Mouse (Mus musculus) CH12.LX (cell line): Measurements from ENCODE around the gene Nop10. TPM values are rescaled to one million over a fixed set of nuclear protein-coding genes. Genes with fewer than 3 reads are reported as not detected.

Experiments
- DNase-seq: peaks from one replicate; pipeline ENCODE4 v3.0.0-alpha.2; 2013; ENCODE audit errors: extremely low read depth
- H3K27ac ChIP-seq: 2 replicates; pipeline ENCODE4 v1.5.1; 2012; ENCODE audit warnings: low read depth, mild to moderate bottlenecking, control low read depth, moderate library complexity; ENCODE audit not compliant: insufficient read depth
- H3K27me3 ChIP-seq: replicated peaks from 2 replicates; pipeline ENCODE3; 2012; ENCODE audit warnings: inconsistent platforms
- H3K36me3 ChIP-seq, 2 experiments: replicated peaks in 1 of 2; 2 replicates each; pipeline versions ENCODE3 to v1.6.1; 2012; ENCODE audit warnings: inconsistent platforms in 1 of 2, low read length in 1 of 2, mild to moderate bottlenecking in 1 of 2, mixed read lengths in 1 of 2, moderate library complexity in 1 of 2; ENCODE audit not compliant: control insufficient read depth in 1 of 2, insufficient read depth in 1 of 2
- H3K4me1 ChIP-seq, 2 experiments: 2 replicates each; pipeline ENCODE4 v1.6.1; 2012; ENCODE audit warnings: inconsistent platforms in 1 of 2, moderate library complexity in 1 of 2; ENCODE audit not compliant: insufficient read depth in 2 of 2, control insufficient read depth in 1 of 2
- H3K4me2 ChIP-seq: 2 replicates; pipeline ENCODE4 v1.6.1; 2012; ENCODE audit warnings: low read depth, mild to moderate bottlenecking, control low read depth; ENCODE audit not compliant: poor library complexity, insufficient read depth, severe bottlenecking
- H3K4me3 ChIP-seq, 3 experiments: fragments of 150-350 bp in 1 of 3; sonication (generic) in 1 of 3; replicated peaks in 1 of 3; 2 replicates each; pipeline versions ENCODE3 to v1.5.1; 2011 to 2012; ENCODE audit warnings: low read depth in 2 of 3, low read length in 2 of 3, mild to moderate bottlenecking in 2 of 3, moderate library complexity in 2 of 3, control low read depth in 1 of 3, improper control_type of control experiment in 1 of 3, inconsistent platforms in 1 of 3, mixed read lengths in 1 of 3; ENCODE audit not compliant: poor library complexity in 1 of 3
- H3K79me2 ChIP-seq: replicated peaks from 2 replicates; pipeline ENCODE4 v1.6.1; 2012; ENCODE audit warnings: mild to moderate bottlenecking, moderate library complexity; ENCODE audit not compliant: control insufficient read depth, poor library complexity, insufficient read depth, severe bottlenecking; ENCODE audit errors: extremely low read depth
- H3K9ac ChIP-seq: 2 replicates; pipeline ENCODE4 v1.6.1; 2012; ENCODE audit warnings: low read depth, mild to moderate bottlenecking, control low read depth, moderate library complexity; ENCODE audit not compliant: insufficient read depth
- H3K9me3 ChIP-seq: replicated peaks from 2 replicates; pipeline ENCODE3; 2012; ENCODE audit warnings: low read length, inconsistent platforms, mixed read lengths
- BHLHE40 ChIP-seq: IDR thresholded peaks from 2 replicates; pipeline ENCODE4 v1.6.1; 2011; ENCODE audit warnings: mild to moderate bottlenecking, low read depth, low read length, improper control_type of control experiment
- CHD1 ChIP-seq: IDR thresholded peaks from 2 replicates; pipeline ENCODE4 v1.6.1; 2012; ENCODE audit warnings: low read depth, low read length, improper control_type of control experiment, inconsistent platforms
- CTCF ChIP-seq, 2 experiments: IDR thresholded peaks in 1 of 2; conservative IDR thresholded peaks in 1 of 2; 2 replicates each; pipeline ENCODE4 v1.5.1; 2011 to 2012; ENCODE audit warnings: low read depth in 2 of 2, low read length in 2 of 2, improper control_type of control experiment in 1 of 2, inconsistent platforms in 1 of 2, mild to moderate bottlenecking in 1 of 2, moderate library complexity in 1 of 2
- EP300 ChIP-seq: IDR thresholded peaks from 2 replicates; pipeline ENCODE4 v1.6.1; 2011; ENCODE audit warnings: low read length, improper control_type of control experiment
- GABPA ChIP-seq: IDR thresholded peaks from 2 replicates; pipeline ENCODE4 v1.6.1; 2012; ENCODE audit warnings: low read depth, low read length, improper control_type of control experiment, inconsistent platforms; ENCODE audit not compliant: insufficient replicate concordance
- HCFC1 ChIP-seq: IDR thresholded peaks from 2 replicates; pipeline ENCODE4 v1.6.1; 2012; ENCODE audit warnings: low read depth, mild to moderate bottlenecking, inconsistent platforms, low read length, improper control_type of control experiment
- JUN ChIP-seq: IDR thresholded peaks from 2 replicates; pipeline ENCODE4 v1.6.1; 2011; ENCODE audit warnings: low read depth, mild to moderate bottlenecking, low read length, improper control_type of control experiment, moderate library complexity; ENCODE audit not compliant: insufficient read depth
- JUND ChIP-seq: conservative IDR thresholded peaks from 2 replicates; pipeline ENCODE4 v1.6.1; 2011; ENCODE audit warnings: low read depth, low read length, improper control_type of control experiment
- KAT2A ChIP-seq: IDR thresholded peaks from 2 replicates; pipeline ENCODE4 v1.6.1; 2012; ENCODE audit warnings: low read length, improper control_type of control experiment, inconsistent platforms; ENCODE audit not compliant: insufficient replicate concordance
- MAX ChIP-seq: IDR thresholded peaks from 2 replicates; pipeline ENCODE4 v1.6.1; 2011; ENCODE audit warnings: low read length, improper control_type of control experiment
- MXI1 ChIP-seq: IDR thresholded peaks from 2 replicates; pipeline ENCODE4 v1.6.1; 2011; ENCODE audit warnings: mild to moderate bottlenecking, low read depth, low read length, improper control_type of control experiment
- NELFE ChIP-seq: IDR thresholded peaks from 2 replicates; pipeline ENCODE4 v1.6.1; 2011; ENCODE audit warnings: low read depth, low read length, improper control_type of control experiment
- PAX5 ChIP-seq: IDR thresholded peaks from 2 replicates; pipeline ENCODE4 v1.6.1; 2012; ENCODE audit warnings: low read length, inconsistent platforms, mixed read lengths
- POLR2A ChIP-seq: IDR thresholded peaks from 2 replicates; pipeline ENCODE4 v1.6.1; 2011; ENCODE audit warnings: low read depth, mild to moderate bottlenecking, improper control_type of control experiment, low read length
- POLR2AphosphoS2 ChIP-seq: IDR thresholded peaks from 2 replicates; pipeline ENCODE4 v1.6.1; 2011; ENCODE audit warnings: low read depth, low read length, improper control_type of control experiment
- RAD21 ChIP-seq: IDR thresholded peaks from 2 replicates; pipeline ENCODE4 v1.6.1; 2011; ENCODE audit warnings: low read depth, mild to moderate bottlenecking, low read length, improper control_type of control experiment, moderate library complexity
- RCOR1 ChIP-seq: conservative IDR thresholded peaks from 2 replicates; pipeline ENCODE4 v1.6.1; 2012; ENCODE audit warnings: low read depth, mild to moderate bottlenecking, inconsistent platforms, low read length, improper control_type of control experiment
- SMC3 ChIP-seq: IDR thresholded peaks from 2 replicates; pipeline ENCODE4 v1.6.1; 2011; ENCODE audit warnings: low read depth, low read length, improper control_type of control experiment
- TBP ChIP-seq: conservative IDR thresholded peaks from 2 replicates; pipeline ENCODE4 v1.6.1; 2011; ENCODE audit warnings: low read depth, low read length, improper control_type of control experiment
- TCF12 ChIP-seq: IDR thresholded peaks from 2 replicates; pipeline ENCODE4 v1.6.1; 2014; ENCODE audit warnings: low read depth, mild to moderate bottlenecking, inconsistent platforms, low read length, improper control_type of control experiment
- UBTF ChIP-seq: IDR thresholded peaks from 2 replicates; pipeline ENCODE4 v1.6.1; 2012; ENCODE audit warnings: low read depth, mild to moderate bottlenecking, inconsistent platforms, low read length, improper control_type of control experiment, moderate library complexity
- USF1 ChIP-seq: IDR thresholded peaks from 2 replicates; pipeline ENCODE4 v1.6.1; 2014; ENCODE audit warnings: low read depth, mild to moderate bottlenecking, inconsistent platforms, low read length, improper control_type of control experiment
- USF2 ChIP-seq: conservative IDR thresholded peaks from 2 replicates; pipeline ENCODE4 v1.6.1; 2011; ENCODE audit warnings: low read depth, low read length, improper control_type of control experiment
- ZC3H11A ChIP-seq: IDR thresholded peaks from 2 replicates; pipeline ENCODE4 v1.6.1; 2012; ENCODE audit warnings: low read depth, mild to moderate bottlenecking, inconsistent platforms, low read length, improper control_type of control experiment
- ZMIZ1 ChIP-seq: IDR thresholded peaks from 2 replicates; pipeline ENCODE4 v1.6.1; 2012; ENCODE audit warnings: low read depth, mild to moderate bottlenecking, inconsistent platforms, low read length, improper control_type of control experiment
- ZNF384 ChIP-seq: IDR thresholded peaks from 2 replicates; pipeline ENCODE4 v1.6.1; 2012; ENCODE audit warnings: low read depth, low read length, improper control_type of control experiment, inconsistent platforms
- dilution Hi-C: fragments of 300-500 bp; cut with MboI; formaldehyde crosslinking; loops from 2 replicates; pipeline ENCODE4 v1.14.3; 2020; ENCODE audit warnings: low sequenced_read_pairs; ENCODE audit not compliant: extremely low pct_unique_long_range_greater_than_20kb, extremely low pct_ligation_motif_present
- in situ Hi-C: fragments of 300-500 bp; cut with MboI; formaldehyde crosslinking; loops from 3 replicates; pipeline ENCODE4 v1.14.3; 2019; ENCODE audit warnings: low sequenced_read_pairs, low pct_ligation_motif_present, low pct_unique_long_range_greater_than_20kb, mixed read lengths
- polyA plus RNA-seq: library from polyadenylated mRNA; unstranded; fragments of >175 nt; gene quantifications from 2 replicates; pipeline ENCODE4 v1.2.1, GENCODE M21; 2012; ENCODE audit warnings: low read depth; ENCODE audit not compliant: insufficient read length
- total RNA-seq, 2 experiments: library from RNA; depleted of rRNA; stranded (reverse); fragments of 300-350 nt in 1 of 2; fragments of >200 nt in 1 of 2; gene quantifications; 2 replicates each; pipeline ENCODE4 v1.2.3; 2012 to 2014

Gene Nop10
- total and polyA plus RNA-seq, 3 experiments = 239 to 507 (median 251) TPM

DNA sequence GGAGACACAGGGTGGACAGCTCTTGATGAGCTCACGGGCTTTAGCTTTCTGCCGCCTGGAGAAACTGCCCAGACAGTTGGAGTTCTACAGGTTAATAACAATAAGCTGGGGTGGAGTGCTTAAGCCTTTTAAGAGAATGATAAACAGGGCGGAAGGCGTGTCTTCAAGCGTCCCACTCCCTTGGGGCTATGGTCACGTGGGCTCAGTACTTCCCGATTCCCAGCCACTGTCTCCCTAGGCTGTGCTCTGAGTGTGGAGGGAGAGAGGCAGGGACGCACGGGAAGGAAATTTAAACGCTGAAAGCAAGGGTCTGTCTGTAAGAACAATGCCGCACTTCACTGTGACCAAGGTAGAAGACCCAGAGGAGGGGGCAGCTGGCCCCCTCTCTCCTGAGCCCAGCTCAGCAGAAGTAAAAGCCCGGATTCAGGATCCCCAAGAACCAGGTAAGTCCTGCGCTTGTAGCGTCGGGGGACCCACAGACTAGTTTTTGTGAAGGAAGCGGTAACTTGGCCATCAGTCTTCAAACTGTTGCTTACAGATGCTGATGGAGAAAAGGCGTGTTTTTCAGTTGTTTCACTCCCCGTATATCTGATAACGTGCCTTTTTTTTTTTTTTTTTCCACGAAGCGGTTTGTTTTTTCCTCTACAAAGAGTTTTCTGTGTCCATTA lies 22.8 kb downstream of the Nop10 start:
- DNase-seq = no peak
- H3K36me3 ChIP-seq = peaks cover 0 to 4% of the 10 kb centered on the region in 2 experiments
- H3K9me3 ChIP-seq = no peaks in the 10 kb centered on the region
- no peak overlapping the region for H3K9ac ChIP-seq
- H3K4me1 ChIP-seq = no peaks in the 10 kb centered on the region
- in situ Hi-C loops (no loop called here), dilution Hi-C loops (no loop called here)
- no peaks in the 10 kb centered on the region for H3K27me3 ChIP-seq
- no peak overlapping the region for H3K27ac ChIP-seq
- TF ChIP-seq ZMIZ1 = no peak
- TF ChIP-seq CTCF (conservative IDR thresholded peaks at IDR 0.05 in 1 of 2, IDR thresholded peaks at IDR 0.05 in 1 of 2; ENCODE audit: low read depth in 2 of 2, low read length in 2 of 2) = no peak
- TF ChIP-seq SMC3 = no peak
- no peak for TF ChIP-seq UBTF
- peak; percentile 26; the same call in 1 of the 2 replicates for TF ChIP-seq BHLHE40
- TF ChIP-seq MAX = peak; percentile 49; the same call in 1 of the 2 replicates
- TF ChIP-seq RAD21 = no peak
- TF ChIP-seq PAX5 = no peak
- TF ChIP-seq TCF12 = no peak
- no peak for TF ChIP-seq ZC3H11A
- peak; percentile 77 for TF ChIP-seq USF1
- no peak for TF ChIP-seq RCOR1
- TF ChIP-seq EP300 = no peak
- TF ChIP-seq NELFE = no peak
- TF ChIP-seq HCFC1 = no peak
- no peak for TF ChIP-seq POLR2AphosphoS2
- TF ChIP-seq CHD1 = no peak
- no peak for TF ChIP-seq MXI1
- no peak for TF ChIP-seq GABPA
- TF ChIP-seq TBP = no peak
- TF ChIP-seq POLR2A = no peak
- no peak for TF ChIP-seq JUND
- TF ChIP-seq KAT2A = no peak
- TF ChIP-seq JUN = no peak
- TF ChIP-seq ZNF384 = peak; percentile 77
- TF ChIP-seq USF2 = peak; percentile 69
- peak overlapping the region; percentile 17 for H3K4me2 ChIP-seq
- peak overlapping the region in 2 of 3 experiments; percentile 17 to 25 for H3K4me3 ChIP-seq
- H3K79me2 ChIP-seq = peaks cover 2% of the 10 kb centered on the region; the same call in 1 of the 2 replicates
